Mouse (Mus musculus): ENCODE data around the gene Fabp6.

The Fabp6 gene

DNA sequence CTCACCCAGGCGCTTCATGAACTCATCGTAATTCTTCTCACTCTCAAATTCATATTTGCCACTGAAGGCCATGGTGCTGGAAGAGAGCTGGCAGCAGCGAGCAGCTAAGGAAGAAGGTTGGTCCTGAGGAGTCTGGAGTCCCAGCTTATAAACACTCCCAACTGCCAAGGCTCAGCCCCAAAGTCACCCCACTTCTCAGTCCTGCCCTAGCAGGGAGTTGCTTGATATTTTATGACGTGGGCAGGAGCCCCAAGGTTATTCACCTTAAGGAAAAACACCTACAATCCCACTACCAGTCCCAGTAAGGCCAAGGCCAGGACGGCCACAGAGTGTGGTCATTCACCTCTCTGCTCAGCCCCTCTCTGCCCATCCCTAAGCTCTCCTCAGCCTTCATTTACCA lies at the start of gene Fabp6:
Gene Fabp6, minus strand, starts transcription at position 101 of the 400 bp plus-strand sequence.
- no peak for TF ChIP-seq GATA4 (IDR thresholded peaks at IDR 0.05; ENCODE audit: insufficient replicate concordance, low read length)

DNA sequence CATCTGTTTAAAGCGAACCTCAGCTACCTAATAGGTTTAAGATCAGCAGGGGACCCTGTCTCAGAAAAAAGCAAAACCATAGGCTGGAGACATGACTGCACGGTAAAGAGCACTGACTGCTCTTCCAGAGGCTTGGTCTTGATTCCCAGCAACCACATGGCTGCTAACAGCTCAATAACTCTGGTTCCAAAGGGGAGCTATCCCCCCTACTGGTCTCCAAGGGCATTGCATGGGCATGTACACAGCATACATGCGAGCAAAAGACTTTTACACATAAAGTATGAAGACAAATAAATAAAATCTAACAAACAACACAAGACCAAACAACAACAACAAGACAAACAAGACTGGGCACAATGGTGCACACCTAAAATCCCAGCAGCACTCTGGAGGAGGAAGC lies 43.9 kb upstream of the Fabp6 start:
- no peak for TF ChIP-seq GATA4 (IDR thresholded peaks at IDR 0.05; ENCODE audit: insufficient replicate concordance, low read length)

DNA sequence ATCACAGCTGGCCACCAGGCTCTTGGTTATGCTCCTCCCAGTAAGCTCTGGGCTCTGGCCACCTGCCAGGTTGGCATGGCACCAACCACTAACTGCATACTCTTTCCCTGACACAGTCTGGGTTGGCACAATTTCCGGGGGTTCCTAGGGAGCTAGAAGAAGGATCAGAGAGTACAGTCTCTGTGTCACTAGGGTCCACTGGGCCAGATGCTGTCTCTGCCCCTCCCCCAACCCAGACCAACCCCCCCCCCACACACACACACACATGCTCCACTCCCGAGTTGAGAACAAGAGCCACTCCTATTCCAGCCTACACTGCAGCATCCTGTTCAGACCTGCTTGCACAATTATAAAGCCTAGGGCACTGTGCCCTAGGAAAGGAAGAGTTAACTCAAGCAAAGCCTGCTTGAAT lies 41.8 kb upstream of the Fabp6 start:
- TF ChIP-seq GATA4 (IDR thresholded peaks at IDR 0.05; ENCODE audit: insufficient replicate concordance, low read length) = no peak

DNA sequence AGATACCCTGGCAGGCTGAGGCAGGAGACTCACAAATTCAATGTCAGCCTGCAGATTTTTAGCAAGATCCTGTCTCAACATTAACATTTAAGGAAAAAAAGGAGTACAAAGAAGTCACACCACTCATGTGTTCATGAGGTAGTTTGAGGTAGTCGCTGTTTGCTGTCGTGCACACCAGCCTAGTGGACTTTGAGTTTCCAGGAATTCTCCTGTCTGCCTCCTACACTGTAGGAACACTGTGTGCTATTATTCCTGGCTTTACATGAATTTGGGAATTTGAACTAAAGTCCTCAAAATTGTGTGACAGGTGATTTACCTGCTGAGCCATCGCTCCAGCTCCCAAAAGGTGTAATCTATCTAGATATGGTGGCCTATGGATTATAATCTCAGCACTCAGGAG lies 37.1 kb upstream of the Fabp6 start:
- TF ChIP-seq GATA4 (IDR thresholded peaks at IDR 0.05; ENCODE audit: insufficient replicate concordance, low read length) = no peak

DNA sequence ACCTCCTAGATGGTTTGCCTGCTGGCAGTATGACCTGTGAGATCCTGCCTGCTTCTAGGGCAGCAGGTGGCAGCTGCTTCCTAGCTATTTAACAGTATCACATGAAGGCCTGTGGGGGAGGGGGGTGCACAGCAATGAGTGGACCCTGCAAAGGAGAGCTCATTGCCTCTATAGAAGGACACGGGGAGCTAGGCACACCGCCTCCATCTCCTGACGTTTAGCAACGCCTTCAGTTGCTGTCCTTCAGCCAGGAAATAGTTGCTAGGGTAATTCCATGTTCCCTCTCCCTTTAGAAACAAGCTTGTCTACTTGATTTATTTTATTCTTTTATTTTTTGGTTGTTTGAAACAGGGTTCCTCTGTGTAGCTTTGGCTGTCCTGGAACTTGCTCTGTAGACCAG lies 35.4 kb upstream of the Fabp6 start:
- TF ChIP-seq GATA4 (IDR thresholded peaks at IDR 0.05; ENCODE audit: insufficient replicate concordance, low read length) = no peak

DNA sequence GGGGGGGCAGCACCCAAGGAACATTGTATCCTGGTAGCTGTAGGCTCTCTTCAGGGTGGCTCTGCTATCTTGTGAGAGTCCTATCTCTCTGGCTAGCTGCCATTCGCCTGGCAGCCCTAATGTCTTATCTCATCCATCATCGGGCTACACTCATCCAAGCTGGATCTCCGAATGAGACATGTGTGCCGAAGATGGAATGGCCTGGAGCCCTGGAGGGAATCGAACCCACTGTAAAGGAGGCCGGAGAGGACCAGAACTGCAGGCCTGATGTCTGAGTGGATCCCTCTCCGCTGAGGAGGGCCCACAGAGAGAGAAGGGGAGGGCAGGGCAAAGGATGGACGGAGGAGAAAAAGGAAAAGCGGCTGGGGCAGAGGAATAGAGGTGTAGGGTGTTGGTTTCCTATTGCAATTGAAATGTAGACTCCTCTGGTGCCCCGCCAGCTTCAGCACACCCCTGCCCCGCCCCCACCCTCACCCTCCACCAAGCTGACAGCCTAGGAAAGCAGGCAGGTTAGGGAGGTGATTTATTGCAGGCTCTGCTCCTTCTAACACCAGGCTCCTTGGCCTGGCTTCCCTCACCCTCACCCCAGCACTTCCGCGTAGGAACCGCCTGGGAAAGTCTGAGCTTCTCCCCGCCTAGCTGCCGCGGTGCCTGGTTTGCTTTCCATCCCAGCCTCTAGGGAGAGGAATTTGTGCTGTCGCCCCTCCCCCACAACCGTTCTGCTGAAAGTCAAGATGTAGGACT lies 32.5 kb upstream of the Fabp6 start:
- no peak for TF ChIP-seq GATA4 (IDR thresholded peaks at IDR 0.05; ENCODE audit: insufficient replicate concordance, low read length)

DNA sequence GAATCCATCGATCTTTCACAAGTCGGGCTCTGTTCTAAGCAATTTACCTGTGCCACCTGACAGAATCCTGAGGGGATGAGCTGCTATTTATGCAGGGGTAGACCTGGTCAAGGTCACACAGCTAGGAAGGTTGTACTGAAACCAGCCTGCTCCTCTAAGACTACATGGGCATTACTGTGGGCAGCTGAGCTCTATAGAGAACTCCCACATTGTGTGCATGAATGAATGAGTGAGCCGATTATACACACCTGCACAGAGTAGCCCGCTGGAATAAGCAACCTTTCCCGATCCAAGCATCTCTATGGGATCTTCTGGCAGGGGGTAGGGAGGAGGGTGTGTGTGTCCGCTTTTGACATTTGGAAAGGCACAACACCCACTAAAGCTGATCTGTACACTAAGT lies 31.8 kb upstream of the Fabp6 start:
- TF ChIP-seq GATA4 (IDR thresholded peaks at IDR 0.05; ENCODE audit: insufficient replicate concordance, low read length) = no peak

DNA sequence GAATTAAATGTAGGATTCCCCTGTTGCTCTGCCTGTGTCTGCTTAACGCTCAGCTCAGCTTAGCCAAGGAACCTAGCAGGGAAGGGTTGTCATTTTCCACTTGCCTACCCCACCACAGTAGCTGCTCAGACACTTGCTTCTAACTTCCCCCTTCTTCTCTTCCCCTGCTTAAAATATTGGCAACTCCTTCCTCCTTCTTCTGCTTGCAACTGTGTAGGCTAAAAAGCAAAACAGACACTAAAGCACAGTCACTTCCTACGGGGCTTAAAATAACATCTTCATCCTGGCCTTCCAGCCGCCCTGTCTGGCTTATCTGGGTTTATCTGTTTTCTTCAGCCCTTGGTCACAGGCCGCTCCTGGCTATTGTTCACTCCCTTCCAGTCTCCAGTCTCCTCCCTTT lies 31.2 kb upstream of the Fabp6 start:
- TF ChIP-seq GATA4 (IDR thresholded peaks at IDR 0.05; ENCODE audit: insufficient replicate concordance, low read length) = no peak

DNA sequence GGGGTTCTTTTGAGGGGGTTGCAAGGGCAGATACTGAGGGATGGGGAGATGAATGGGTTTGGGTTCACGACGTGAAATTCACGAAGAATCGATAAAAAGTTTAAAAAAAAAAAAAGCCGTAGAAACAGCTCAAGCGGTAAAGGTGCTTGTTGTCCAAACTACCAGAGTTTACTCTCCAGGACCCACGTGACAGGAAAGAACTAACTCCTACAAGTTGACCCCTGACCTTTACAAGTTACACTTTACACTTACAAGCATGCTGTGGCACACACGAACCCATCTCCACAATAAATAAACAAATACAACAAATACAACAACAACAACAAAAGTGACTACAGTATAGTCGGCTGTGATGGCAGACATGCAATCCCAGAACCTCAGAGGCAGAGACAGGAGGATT lies 30.3 kb upstream of the Fabp6 start:
- TF ChIP-seq GATA4 (IDR thresholded peaks at IDR 0.05; ENCODE audit: insufficient replicate concordance, low read length) = no peak

DNA sequence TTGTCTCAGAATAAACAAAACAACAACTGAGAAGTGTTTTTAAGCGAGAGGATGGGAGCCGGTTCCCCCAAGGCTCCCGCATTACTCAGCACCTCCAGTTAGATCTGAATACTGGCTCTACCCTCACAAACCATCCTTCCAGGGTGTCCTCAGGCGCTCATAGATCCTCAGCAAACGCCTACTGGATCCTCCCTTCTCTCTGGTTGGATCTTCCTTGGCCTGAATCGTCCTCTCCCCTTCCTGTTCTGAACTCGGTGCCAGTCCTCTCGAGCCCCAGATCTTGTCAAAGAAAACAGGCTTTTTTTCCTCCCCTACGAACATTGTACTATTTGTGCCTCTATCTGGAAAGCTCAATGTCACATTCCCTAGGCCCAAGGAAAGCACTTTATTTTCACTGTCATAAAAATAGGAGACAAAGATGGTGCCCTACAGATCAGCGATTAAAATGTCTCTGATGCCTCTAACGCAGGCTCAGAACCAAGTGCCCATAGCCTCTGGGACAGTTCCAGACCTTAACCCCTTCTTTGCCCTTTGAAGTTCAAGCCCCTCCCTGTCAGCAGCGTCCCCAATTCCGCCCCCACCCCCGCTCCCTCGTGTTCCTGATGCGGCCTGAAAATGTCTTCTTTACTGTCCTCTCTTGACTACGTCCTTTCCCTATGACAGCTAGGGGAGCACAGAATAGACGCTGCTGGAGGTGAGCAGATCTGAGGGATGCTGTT lies 25.7 kb upstream of the Fabp6 start:
- TF ChIP-seq GATA4 (IDR thresholded peaks at IDR 0.05; ENCODE audit: insufficient replicate concordance, low read length) = no peak

DNA sequence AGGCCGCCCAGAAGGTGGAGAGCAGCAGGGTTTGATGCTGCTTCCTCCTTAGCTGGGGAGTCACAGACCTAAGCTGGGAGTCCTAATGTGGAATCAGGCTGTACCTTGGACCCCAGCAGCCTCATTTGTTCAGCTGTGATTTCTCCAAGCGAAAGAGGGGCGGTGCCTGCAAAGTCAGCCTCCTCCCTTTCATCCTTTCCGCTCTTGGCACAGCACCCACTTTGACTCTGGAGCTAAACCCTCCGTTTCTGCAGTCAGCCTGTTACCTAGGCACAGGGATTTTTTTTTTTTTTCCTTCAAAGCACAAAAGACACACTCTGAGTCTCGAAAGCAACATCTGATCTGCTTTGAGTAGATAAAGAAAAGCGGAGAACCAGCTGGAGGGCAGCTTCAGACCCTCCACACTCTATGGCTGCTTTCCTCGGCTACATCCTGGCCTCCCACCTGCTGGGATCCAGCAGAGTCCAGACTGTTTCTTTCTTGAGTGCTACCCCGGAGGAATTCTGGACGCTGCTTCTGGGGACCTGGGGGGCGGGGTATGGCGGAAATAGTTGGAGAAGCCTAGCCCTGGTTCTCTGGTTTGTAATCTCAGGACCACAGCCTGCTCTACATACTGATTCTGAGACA lies 25.1 kb upstream of the Fabp6 start:
- no peak for TF ChIP-seq GATA4 (IDR thresholded peaks at IDR 0.05; ENCODE audit: insufficient replicate concordance, low read length)

DNA sequence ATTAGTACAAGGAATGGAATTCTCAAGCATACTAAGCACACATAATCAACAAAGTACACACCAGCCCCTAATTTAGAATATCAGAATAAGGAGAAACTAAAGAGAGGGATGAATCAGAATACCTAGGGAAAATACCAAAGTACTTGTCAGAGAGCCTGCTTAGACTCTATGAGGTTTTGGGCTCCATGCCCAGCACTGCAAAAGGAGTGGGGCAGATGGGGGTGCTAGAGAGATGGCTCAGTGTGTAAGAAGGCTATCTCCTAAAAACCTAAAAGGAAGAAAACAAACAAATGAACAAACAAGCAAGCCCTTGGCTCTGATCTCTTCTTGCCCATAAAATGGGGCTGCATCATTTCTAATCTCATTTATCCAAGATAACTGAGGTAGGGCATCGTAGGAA lies 23.0 kb upstream of the Fabp6 start:
- no peak for TF ChIP-seq GATA4 (IDR thresholded peaks at IDR 0.05; ENCODE audit: insufficient replicate concordance, low read length)

DNA sequence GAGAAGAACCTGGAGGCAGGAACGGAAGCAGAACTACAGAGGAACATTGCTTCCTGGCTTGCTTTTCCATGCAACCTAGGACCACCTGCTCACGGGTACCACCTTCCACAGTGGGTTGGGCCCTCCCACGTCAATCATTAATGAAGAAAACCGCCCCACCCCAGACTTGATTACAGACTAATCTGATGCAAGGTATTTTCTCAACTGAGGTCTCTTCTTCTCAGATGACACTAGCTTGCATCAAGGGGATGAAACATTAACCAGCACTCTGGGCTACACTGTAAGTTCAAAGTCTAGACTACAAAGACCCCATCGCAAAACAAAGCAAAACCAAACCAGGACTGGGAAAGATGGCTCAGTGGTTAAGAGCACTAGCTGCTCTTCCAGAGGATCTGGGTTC lies 20.4 kb upstream of the Fabp6 start:
- no peak for TF ChIP-seq GATA4 (IDR thresholded peaks at IDR 0.05; ENCODE audit: insufficient replicate concordance, low read length)

DNA sequence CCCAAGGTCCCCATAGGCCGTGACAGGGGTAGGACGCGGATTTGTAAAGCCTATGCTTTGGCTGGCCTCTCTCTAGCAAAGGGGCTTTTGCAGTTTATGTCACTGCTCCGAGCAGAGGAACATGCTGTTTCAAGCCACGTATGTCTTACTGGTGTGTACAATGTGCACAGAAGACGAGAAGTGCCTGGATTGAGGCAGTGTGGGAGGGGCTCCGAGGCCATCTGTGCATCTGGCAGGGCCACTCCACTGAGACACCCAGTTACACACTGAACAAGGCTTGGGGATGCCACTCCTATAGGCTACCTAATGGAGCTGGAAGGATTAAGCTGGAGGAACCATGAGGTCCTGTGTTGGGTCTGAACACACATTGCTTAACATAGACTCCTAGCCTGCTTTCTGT lies 17.1 kb upstream of the Fabp6 start:
- TF ChIP-seq GATA4 (IDR thresholded peaks at IDR 0.05; ENCODE audit: insufficient replicate concordance, low read length) = no peak

DNA sequence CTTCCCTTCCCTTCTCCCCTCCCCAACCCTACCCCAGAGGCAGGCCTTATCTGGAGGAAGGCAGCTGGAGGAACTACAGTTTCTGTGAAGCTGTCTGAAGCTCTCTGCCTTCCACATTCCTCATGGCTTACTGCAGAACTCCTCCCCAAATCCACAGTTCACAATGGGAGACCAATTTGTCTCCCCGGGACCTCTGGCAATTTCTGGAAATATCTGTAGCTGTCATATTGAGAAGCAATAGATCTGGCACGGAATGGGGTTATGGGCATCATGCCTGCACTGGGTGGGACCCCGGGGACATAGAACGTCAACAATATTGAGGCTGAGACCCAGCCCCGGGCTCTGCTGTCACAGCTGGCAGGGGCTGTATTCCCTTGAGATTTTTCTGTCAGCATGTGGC lies 16.6 kb upstream of the Fabp6 start:
- no peak for TF ChIP-seq GATA4 (IDR thresholded peaks at IDR 0.05; ENCODE audit: insufficient replicate concordance, low read length)

DNA sequence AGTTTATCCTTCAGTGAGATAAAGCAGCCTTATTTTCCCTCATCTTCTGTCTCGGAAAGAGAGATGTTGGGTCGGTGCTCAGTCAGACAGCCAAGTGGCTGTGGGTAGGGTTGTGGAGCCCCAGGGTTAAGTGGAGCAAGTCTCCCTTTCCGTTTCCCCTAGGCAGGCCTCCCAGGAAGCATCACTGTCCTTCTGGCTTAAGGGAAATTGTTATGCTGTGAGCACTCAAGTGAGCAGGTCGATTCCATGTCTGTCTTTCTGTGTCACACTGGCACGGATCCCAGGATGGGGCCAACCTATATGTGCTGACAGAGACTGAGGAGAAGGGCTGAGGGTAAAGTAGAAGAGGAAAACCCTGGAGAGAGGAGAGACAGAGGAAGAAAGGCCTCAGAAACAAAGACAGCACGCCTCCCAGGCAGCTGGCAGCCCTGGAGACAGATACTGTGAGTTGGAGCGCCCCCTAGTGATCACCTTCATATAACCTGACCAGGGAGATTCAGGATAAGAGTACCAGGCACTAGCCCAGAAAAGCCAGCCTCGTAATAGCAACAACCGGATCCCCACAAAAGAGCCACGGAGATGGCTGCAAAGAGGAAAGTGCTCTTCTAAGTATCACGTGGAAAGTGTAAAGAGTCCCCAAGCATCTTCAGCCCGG lies 11.6 kb upstream of the Fabp6 start:
- TF ChIP-seq GATA4 (IDR thresholded peaks at IDR 0.05; ENCODE audit: insufficient replicate concordance, low read length) = no peak
